Mouse (Mus musculus): Measurements from ENCODE around the gene Ooep. TPM values are rescaled to one million over a fixed set of nuclear protein-coding genes. Genes with fewer than 3 reads are reported as not detected.

Gene Ooep
- total and polyA plus RNA-seq, 3 experiments: not detected

- in situ Hi-C loops (cut with MboI; ENCODE audit: low pct_ligation_motif_present, low pct_unique_long_range_greater_than_20kb, low sequenced_read_pairs): no loop called here
Measured at GRCm38 (mm10) chr9:78401596-78401995, 23.1 kb upstream of the Ooep start.

DNA sequence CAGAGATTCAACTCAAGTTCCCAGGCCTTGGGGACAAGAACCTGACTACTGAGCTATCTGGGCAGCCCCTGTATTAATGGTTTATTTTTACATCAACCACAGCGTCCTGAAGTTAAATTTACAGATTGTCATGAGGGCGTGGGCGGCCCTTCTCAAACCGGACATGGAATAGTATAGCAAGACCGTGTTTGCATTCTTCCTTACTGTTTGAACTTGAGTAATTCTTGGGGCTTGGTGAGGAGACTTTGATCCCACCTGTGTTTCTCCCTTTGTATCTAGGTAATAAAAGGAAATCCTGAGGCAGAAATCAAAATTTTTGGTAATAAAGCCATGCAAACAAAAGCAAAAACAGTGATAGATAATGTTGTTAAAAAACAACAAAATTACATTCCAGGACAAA is 22.0 kb upstream of the Ooep start:
- TF ChIP-seq NELFE (IDR thresholded peaks at IDR 0.05; ENCODE audit: low read depth, low read length) (no peak), RCOR1 (conservative IDR thresholded peaks at IDR 0.05; ENCODE audit: low read depth, low read length) (no peak), EP300 (IDR thresholded peaks at IDR 0.05; ENCODE audit: low read length) (no peak), POLR2A (IDR thresholded peaks at IDR 0.05; ENCODE audit: low read depth, low read length) (no peak), ETS1 (conservative IDR thresholded peaks at IDR 0.05; ENCODE audit: low read depth, low read length) (no peak), NRF1 (IDR thresholded peaks at IDR 0.05; ENCODE audit: low read depth, low read length) (no peak), USF2 (conservative IDR thresholded peaks at IDR 0.05; ENCODE audit: low read depth, low read length) (no peak), CHD2 (IDR thresholded peaks at IDR 0.05; ENCODE audit: low read length) (no peak), USF1 (IDR thresholded peaks at IDR 0.05; ENCODE audit: low read depth, low read length) (no peak), ELF1 (IDR thresholded peaks at IDR 0.05; ENCODE audit: low read depth, low read length) (no peak), BHLHE40 (IDR thresholded peaks at IDR 0.05; ENCODE audit: low read depth, low read length) (no peak), ZKSCAN1 (IDR thresholded peaks at IDR 0.05; ENCODE audit: borderline replicate concordance, low read depth, low read length) (no peak), MAZ (IDR thresholded peaks at IDR 0.05; ENCODE audit: low read depth, low read length) (no peak), MXI1 (IDR thresholded peaks at IDR 0.05; ENCODE audit: low read depth, low read length) (no peak), CTCF (conservative IDR thresholded peaks at IDR 0.05 in 1 of 2, IDR thresholded peaks at IDR 0.05 in 1 of 2; ENCODE audit: low read depth in 2 of 2, low read length in 2 of 2) (no peak), PAX5 (IDR thresholded peaks at IDR 0.05; ENCODE audit: low read length) (no peak), IRF4 (IDR thresholded peaks at IDR 0.05; ENCODE audit: low read depth, low read length) (no peak), MAX (IDR thresholded peaks at IDR 0.05; ENCODE audit: low read length) (no peak), KAT2A (IDR thresholded peaks at IDR 0.05; ENCODE audit: insufficient replicate concordance, low read length) (no peak), JUND (conservative IDR thresholded peaks at IDR 0.05; ENCODE audit: low read depth, low read length) (no peak)
- in situ Hi-C loops (cut with MboI; ENCODE audit: low pct_ligation_motif_present, low pct_unique_long_range_greater_than_20kb, low sequenced_read_pairs) (no loop called here), dilution Hi-C loops (cut with MboI; ENCODE audit: extremely low pct_ligation_motif_present, extremely low pct_unique_long_range_greater_than_20kb, low sequenced_read_pairs) (no loop called here)
- Histone ChIP-seq H3K4me1 (ENCODE audit: control insufficient read depth in 1 of 2, insufficient read depth in 2 of 2) (peaks cover 0 to 2% of the 10 kb centered on the region in 2 experiments; a peak in 1 of 4 replicates), H3K9me3 (replicated peaks; ENCODE audit: low read length) (peaks cover 4% of the 10 kb centered on the region), H3K4me2 (ENCODE audit: insufficient read depth, low read depth, poor library complexity, severe bottlenecking) (no peak overlapping the region), H3K27ac (ENCODE audit: insufficient read depth, low read depth) (no peak overlapping the region), H3K4me3 (replicated peaks in 1 of 3; ENCODE audit: low read depth in 2 of 3, low read length in 2 of 3, poor library complexity in 1 of 3) (no peak overlapping the region), H3K79me2 (replicated peaks; ENCODE audit: control insufficient read depth, extremely low read depth, insufficient read depth, poor library complexity, severe bottlenecking) (no peaks in the 10 kb centered on the region), H3K36me3 (replicated peaks in 1 of 2; ENCODE audit: control insufficient read depth in 1 of 2, insufficient read depth in 1 of 2, low read length in 1 of 2) (no peaks in the 10 kb centered on the region), H3K27me3 (replicated peaks) (no peaks in the 10 kb centered on the region), H3K9ac (ENCODE audit: insufficient read depth, low read depth) (no peak overlapping the region)
- no peak for DNase-seq (ENCODE audit: extremely low read depth)

More at GRCm38 (mm10) chr9:78401596-78401995, 23.1 kb upstream of the Ooep start:
- no peaks in the 10 kb centered on the region for H3K27me3 ChIP-seq (replicated peaks)
- H3K4me2 ChIP-seq (ENCODE audit: insufficient read depth, low read depth, poor library complexity, severe bottlenecking): no peak overlapping the region; the same call in 1 of the 2 replicates
- TF ChIP-seq BHLHE40 (IDR thresholded peaks at IDR 0.05; ENCODE audit: low read depth, low read length): peak; percentile 58
- no peak for TF ChIP-seq MAX (IDR thresholded peaks at IDR 0.05; ENCODE audit: low read length)
- no peaks in the 10 kb centered on the region for H3K9me3 ChIP-seq (replicated peaks; ENCODE audit: low read length)
- no peak overlapping the region for H3K4me3 ChIP-seq (replicated peaks in 1 of 3; ENCODE audit: low read depth in 2 of 3, low read length in 2 of 3, poor library complexity in 1 of 3)
- no peaks in the 10 kb centered on the region for H3K79me2 ChIP-seq (replicated peaks; ENCODE audit: control insufficient read depth, extremely low read depth, insufficient read depth, poor library complexity, severe bottlenecking)
- no peaks in the 10 kb centered on the region for H3K36me3 ChIP-seq (replicated peaks in 1 of 2; ENCODE audit: control insufficient read depth in 1 of 2, insufficient read depth in 1 of 2, low read length in 1 of 2)
- H3K27ac ChIP-seq (ENCODE audit: insufficient read depth, low read depth): no peak overlapping the region
- dilution Hi-C loops (cut with MboI; ENCODE audit: extremely low pct_ligation_motif_present, extremely low pct_unique_long_range_greater_than_20kb, low sequenced_read_pairs): no loop called here
- DNase-seq (ENCODE audit: extremely low read depth): no peak
- peaks cover 0 to 2% of the 10 kb centered on the region in 2 experiments; a peak in 1 of 4 replicates for H3K4me1 ChIP-seq (ENCODE audit: control insufficient read depth in 1 of 2, insufficient read depth in 2 of 2)
- H3K9ac ChIP-seq (ENCODE audit: insufficient read depth, low read depth): no peak overlapping the region

Measured in CH12.LX (cell line).